Comparison of ENCODE assay signal across 24 mouse cellular contexts in the genomic region with DNA sequence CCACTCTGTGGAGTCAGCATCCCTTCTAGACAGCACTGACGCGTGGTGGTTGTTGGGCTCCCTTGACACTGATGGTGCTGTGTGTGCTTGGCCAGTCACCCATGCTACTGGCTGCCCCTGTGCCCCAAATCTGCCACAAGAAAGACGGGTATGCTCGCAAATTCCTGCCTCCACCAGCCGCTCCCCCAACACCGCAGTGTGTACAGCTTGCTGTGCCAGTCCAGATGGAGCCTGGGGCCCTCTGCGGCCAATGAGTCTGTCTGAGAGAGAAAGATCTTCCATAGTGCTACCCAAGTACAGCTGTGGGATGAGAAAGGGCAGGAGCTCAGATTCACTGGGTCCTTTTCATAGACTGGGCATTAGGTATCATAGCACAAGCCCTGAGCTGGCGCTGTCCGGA.
A peak's percentile ranks its signal among the peaks of the same experiment; 100 is the strongest.
DNase-seq lines count a peak whose midpoint lies in the region; ATAC-seq and TF ChIP-seq lines count a peak whose summit lies in the region.
"Had no signal": no experiment of that assay in that cellular context is flagged by ENCODE, and none has a peak within 500 bp of the region (broad histone marks: within the 10 kb centered on the region; RNA-seq: fewer than 3 reads in every experiment).

No protein-coding gene starts in this region.

- H3K27ac ChIP-seq in hindbrain, embryonic 16.5 days (ENCODE audit: low read depth, low read length), result peak overlapping the region; percentile 49
- H3K27ac ChIP-seq in hindbrain, postnatal 0 days, result no peak overlapping the region
- peak overlapping the region; percentile 38; the same call in 1 of the 2 replicates for H3K27ac ChIP-seq in midbrain, embryonic 16.5 days (ENCODE audit: low read length)
- no peak overlapping the region for H3K27ac ChIP-seq in midbrain, embryonic 13.5 days
- H3K27ac ChIP-seq in neural tube, embryonic 15.5 days (replicated peaks), result peak overlapping the region; percentile 63
- H3K27ac ChIP-seq: embryonic facial prominence, embryonic 15.5 days; forebrain, embryonic 10.5 days; gastrocnemius, adult 2 months; heart, embryonic 13.5 days; hindbrain, embryonic 12.5 days had no signal

- WGBS in hindbrain, embryonic 16.5 days, result 48% methylated on average over 9 of the region's 9 CpGs
- WGBS in hindbrain, postnatal 0 days, result 41% methylated on average over 9 of the region's 9 CpGs
- 47% methylated on average over 9 of the region's 9 CpGs for whole genome bisulfite sequencing in midbrain, embryonic 16.5 days
- WGBS in midbrain, embryonic 13.5 days, result 56% methylated on average over 9 of the region's 9 CpGs
- 58% methylated on average over 9 of the region's 9 CpGs for WGBS in neural tube, embryonic 15.5 days

- no peak for ATAC-seq in hindbrain, embryonic 16.5 days
- ATAC-seq in hindbrain, postnatal 0 days, result no peak
- no peak for ATAC-seq in midbrain, embryonic 16.5 days
- ATAC-seq in midbrain, embryonic 13.5 days, result no peak
- ATAC-seq in neural tube, embryonic 15.5 days (ENCODE audit: low FRiP score), result no peak
- ATAC-seq: CD4-positive, CD25-positive, alpha-beta regulatory T cell, adult 4 months; forebrain, embryonic 14.5 days had no signal

- DNase-seq in cerebellum, postnatal 10 days, result peak; percentile 51 to 52
- no peak for DNase-seq in cerebellum, postnatal 14 days
- no peak for DNase-seq in hindbrain, postnatal 0 days (ENCODE audit: low spot score)
- DNase-seq: adrenal gland, adult 8-10 months; adrenal gland, postnatal 36 days; B cell, adult 2 months; cerebellum, adult 11 months; cerebellum, adult 9-10 months; embryo, embryonic 11 days; gastrocnemius, adult 2 months; gastrocnemius, postnatal 25 days; heart, postnatal 36 days had no signal

- H3K27me3 ChIP-seq in hindbrain, embryonic 16.5 days (replicated peaks; ENCODE audit: control insufficient read depth, insufficient read depth, low read length), result no peaks in the 10 kb centered on the region
- H3K27me3 ChIP-seq in hindbrain, postnatal 0 days (ENCODE audit: insufficient read depth, low read length), result no peaks in the 10 kb centered on the region
- H3K27me3 ChIP-seq in midbrain, embryonic 16.5 days (ENCODE audit: control insufficient read depth, insufficient read depth, low read depth, low read length), result no peaks in the 10 kb centered on the region
- 0 out of 2 replicates have a peak, but pooled peaks cover 6% of the 10 kb centered on the region for H3K27me3 ChIP-seq in midbrain, embryonic 13.5 days
- no peaks in the 10 kb centered on the region for H3K27me3 ChIP-seq in neural tube, embryonic 15.5 days (replicated peaks)
- H3K27me3 ChIP-seq: embryonic facial prominence, embryonic 15.5 days had no signal

- H3K4me1 ChIP-seq in hindbrain, embryonic 16.5 days (ENCODE audit: control insufficient read depth, insufficient read depth, low read depth, low read length), result peaks cover 31% of the 10 kb centered on the region
- H3K4me1 ChIP-seq in hindbrain, postnatal 0 days (ENCODE audit: insufficient read depth, low read length), result peaks cover 21% of the 10 kb centered on the region
- peaks cover 37% of the 10 kb centered on the region for H3K4me1 ChIP-seq in midbrain, embryonic 16.5 days (ENCODE audit: control insufficient read depth, insufficient read depth, low read length)
- peaks cover 34% of the 10 kb centered on the region for H3K4me1 ChIP-seq in midbrain, embryonic 13.5 days (replicated peaks)
- peaks cover 46% of the 10 kb centered on the region for H3K4me1 ChIP-seq in neural tube, embryonic 15.5 days
- H3K4me1 ChIP-seq: embryonic facial prominence, embryonic 15.5 days; heart, embryonic 13.5 days had no signal

- no peak overlapping the region for H3K4me2 ChIP-seq in hindbrain, embryonic 16.5 days (ENCODE audit: low read length)
- H3K4me2 ChIP-seq in hindbrain, postnatal 0 days (ENCODE audit: low read depth, low read length), result no peak overlapping the region
- no peak overlapping the region for H3K4me2 ChIP-seq in midbrain, embryonic 16.5 days (ENCODE audit: low read length)
- no peak overlapping the region for H3K4me2 ChIP-seq in midbrain, embryonic 13.5 days (replicated peaks)
- H3K4me2 ChIP-seq in neural tube, embryonic 15.5 days, result no peak overlapping the region
- H3K4me2 ChIP-seq: embryonic facial prominence, embryonic 15.5 days; heart, embryonic 13.5 days; hindbrain, embryonic 12.5 days had no signal

- no peak overlapping the region for H3K4me3 ChIP-seq in hindbrain, embryonic 16.5 days (ENCODE audit: low read length)
- H3K4me3 ChIP-seq in hindbrain, postnatal 0 days (ENCODE audit: low read length), result no peak overlapping the region
- no peak overlapping the region for H3K4me3 ChIP-seq in midbrain, embryonic 16.5 days (ENCODE audit: low read depth, low read length)
- no peak overlapping the region for H3K4me3 ChIP-seq in midbrain, embryonic 13.5 days (replicated peaks)
- no peak overlapping the region for H3K4me3 ChIP-seq in neural tube, embryonic 15.5 days (replicated peaks)
- H3K4me3 ChIP-seq: embryonic facial prominence, embryonic 15.5 days; erythroblast, embryonic 14.5 days; forebrain, embryonic 10.5 days; gastrocnemius, adult 2 months; heart, embryonic 13.5 days; hindbrain, embryonic 12.5 days had no signal

- no peaks in the 10 kb centered on the region for H3K9me3 ChIP-seq in hindbrain, embryonic 16.5 days (ENCODE audit: control insufficient read depth, low read length)
- no peaks in the 10 kb centered on the region for H3K9me3 ChIP-seq in hindbrain, postnatal 0 days (ENCODE audit: low read length)
- H3K9me3 ChIP-seq in midbrain, embryonic 16.5 days (replicated peaks; ENCODE audit: control insufficient read depth, low read length, poor library complexity, severe bottlenecking), result no peaks in the 10 kb centered on the region
- no peaks in the 10 kb centered on the region for H3K9me3 ChIP-seq in midbrain, embryonic 13.5 days
- no peaks in the 10 kb centered on the region for H3K9me3 ChIP-seq in neural tube, embryonic 15.5 days (replicated peaks)
- H3K9me3 ChIP-seq: embryonic facial prominence, embryonic 15.5 days; forebrain, embryonic 10.5 days; heart, embryonic 13.5 days; hindbrain, embryonic 12.5 days had no signal

- TF ChIP-seq CTCF in hindbrain, postnatal 0 days (IDR thresholded peaks at IDR 0.05; ENCODE audit: low read depth), result no peak

- 0 out of 2 replicates have a peak overlapping the region, but pooled peaks have one; percentile 1 for H3K9ac ChIP-seq in hindbrain, embryonic 16.5 days (ENCODE audit: low read depth, low read length)
- no peak overlapping the region for H3K9ac ChIP-seq in hindbrain, postnatal 0 days (replicated peaks; ENCODE audit: low read length)
- H3K9ac ChIP-seq in midbrain, embryonic 16.5 days (ENCODE audit: low read depth, low read length), result 0 out of 2 replicates have a peak overlapping the region, but pooled peaks have one; percentile 14
- H3K9ac ChIP-seq in midbrain, embryonic 13.5 days (replicated peaks), result no peak overlapping the region
- H3K9ac ChIP-seq in neural tube, embryonic 15.5 days (replicated peaks), result 0 out of 2 replicates have a peak overlapping the region, but pooled peaks have one; percentile 14
- H3K9ac ChIP-seq: embryonic facial prominence, embryonic 15.5 days; heart, embryonic 13.5 days; hindbrain, embryonic 12.5 days had no signal

- H3K36me3 ChIP-seq in hindbrain, embryonic 16.5 days (ENCODE audit: control insufficient read depth, insufficient read depth, low read length), result no peaks in the 10 kb centered on the region
- no peaks in the 10 kb centered on the region for H3K36me3 ChIP-seq in hindbrain, postnatal 0 days (ENCODE audit: insufficient read depth, low read length)
- no peaks in the 10 kb centered on the region for H3K36me3 ChIP-seq in midbrain, embryonic 16.5 days (ENCODE audit: control insufficient read depth, insufficient read depth, low read length)
- H3K36me3 ChIP-seq in midbrain, embryonic 13.5 days, result no peaks in the 10 kb centered on the region
- no peaks in the 10 kb centered on the region for H3K36me3 ChIP-seq in neural tube, embryonic 15.5 days
- H3K36me3 ChIP-seq: embryonic facial prominence, embryonic 15.5 days; forebrain, embryonic 10.5 days; G1E; heart, embryonic 13.5 days; hindbrain, embryonic 12.5 days had no signal

Comparison
In these comparisons a context has a peak if more than half of its experiments do, and no peak if none do; other contexts are left out.
1. DNase-seq: peak in cerebellum, postnatal 10 days (2 of 2); none in cerebellum, postnatal 14 days (0 of 2) and hindbrain, postnatal 0 days (single experiment).
2. H3K27ac ChIP-seq: peak in hindbrain, embryonic 16.5 days (single experiment), midbrain, embryonic 16.5 days (single experiment) and neural tube, embryonic 15.5 days (single experiment); none in hindbrain, postnatal 0 days (single experiment) and midbrain, embryonic 13.5 days (single experiment).
3. H3K9ac ChIP-seq: peak in hindbrain, embryonic 16.5 days (single experiment), midbrain, embryonic 16.5 days (single experiment) and neural tube, embryonic 15.5 days (single experiment); none in hindbrain, postnatal 0 days (single experiment) and midbrain, embryonic 13.5 days (single experiment).